Mouse (Mus musculus) c-Kit-positive CD71-positive TER-119-negative erythroid progenitor cells, embryonic 14.5 days (primary cell): ENCODE results near the gene Stat6.

Experiments used
- DNase-seq: peaks from one replicate; pipeline ENCODE4 v3.0.0-alpha.2; 2013; ENCODE audit warnings: low read depth

The Stat6 gene

GRCm38 (mm10) chr10:127674046-127674655 lies 31.4 kb downstream of the Stat6 start:
- no peak for DNase-seq

- no peak for DNase-seq
These were observed 32.2 kb downstream of the Stat6 start for GRCm38 (mm10) chr10:127674794-127675522.

- no peak for DNase-seq
These were observed 33.1 kb downstream of the Stat6 start for GRCm38 (mm10) chr10:127675859-127676398.

- DNase-seq, result peak; percentile 97
These were observed 34.1 kb downstream of the Stat6 start for GRCm38 (mm10) chr10:127676691-127677548.

GRCm38 (mm10) chr10:127677591-127678336 lies 35.0 kb downstream of the Stat6 start:
- DNase-seq, result peak; percentile 80

- DNase-seq, result no peak
These were observed 36.4 kb downstream of the Stat6 start for GRCm38 (mm10) chr10:127679208-127679607.

- DNase-seq, result no peak
These were observed 37.1 kb downstream of the Stat6 start for GRCm38 (mm10) chr10:127679881-127680280.

- DNase-seq, result no peak
These were observed 40.1 kb downstream of the Stat6 start for GRCm38 (mm10) chr10:127682886-127683285.

- DNase-seq, result no peak
These were observed 48.3 kb downstream of the Stat6 start for GRCm38 (mm10) chr10:127691053-127691452.

- DNase-seq, result peak; percentile 36
These were observed 51.9 kb downstream of the Stat6 start for GRCm38 (mm10) chr10:127694636-127695035.

- no peak for DNase-seq
These were observed 53.0 kb downstream of the Stat6 start for GRCm38 (mm10) chr10:127695775-127696174.

GRCm38 (mm10) chr10:127698966-127699365 lies 56.2 kb downstream of the Stat6 start:
- DNase-seq, result no peak

GRCm38 (mm10) chr10:127703299-127703698 lies 60.5 kb downstream of the Stat6 start:
- DNase-seq, result no peak

GRCm38 (mm10) chr10:127704293-127704692 lies 61.5 kb downstream of the Stat6 start:
- no peak for DNase-seq

- no peak for DNase-seq
These were observed 62.0 kb downstream of the Stat6 start, which contains the start of gene Myo1a for GRCm38 (mm10) chr10:127704766-127705220. TSS of gene Myo1a (plus strand) at chr10:127705170.

GRCm38 (mm10) chr10:127705783-127706182 lies 63.0 kb downstream of the Stat6 start:
- no peak for DNase-seq

GRCm38 (mm10) chr10:127707721-127708120 lies 64.9 kb downstream of the Stat6 start:
- no peak for DNase-seq

GRCm38 (mm10) chr10:127708850-127709370 lies 66.1 kb downstream of the Stat6 start:
- DNase-seq, result no peak

GRCm38 (mm10) chr10:127710331-127710730 lies 67.5 kb downstream of the Stat6 start:
- DNase-seq, result no peak
